Mouse (Mus musculus) neural tube, embryonic 14.5 days (tissue): ENCODE measurements around the gene Atp8a1. TPM values are rescaled to one million over a fixed set of nuclear protein-coding genes. Genes with fewer than 3 reads are reported as not detected.

ENCODE experiments used
- ATAC-seq: fragments of 200-750 bp; cut with Nextera tagmentation; 2 replicates; pipeline ENCODE4 v1.8.0; 2017; ENCODE audit warnings: low read depth, mild to moderate bottlenecking, moderate TSS enrichment, moderate library complexity
- H3K27ac ChIP-seq: fragments of 300-500 bp; sonication (generic); 2 replicates; pipeline ENCODE4 v1.5.1; 2014; ENCODE audit warnings: low read depth, mild to moderate bottlenecking, control low read depth, low read length, moderate library complexity, mixed read lengths
- H3K27me3 ChIP-seq: fragments of 300-500 bp; sonication (generic); 2 replicates; pipeline ENCODE4 v1.6.1; 2014; ENCODE audit warnings: low read length; ENCODE audit not compliant: control insufficient read depth, insufficient read depth
- H3K36me3 ChIP-seq: fragments of 300-500 bp; sonication (generic); 2 replicates; pipeline ENCODE4 v1.6.1; 2014; ENCODE audit warnings: low read length, mixed read lengths; ENCODE audit not compliant: control insufficient read depth, insufficient read depth
- H3K4me1 ChIP-seq: fragments of 300-500 bp; sonication (generic); 2 replicates; pipeline ENCODE4 v1.6.1; 2014; ENCODE audit warnings: low read length; ENCODE audit not compliant: control insufficient read depth, insufficient read depth
- H3K4me2 ChIP-seq: fragments of 300-500 bp; sonication (generic); 2 replicates; pipeline ENCODE4 v1.6.1; 2014; ENCODE audit warnings: mild to moderate bottlenecking, low read depth, low read length, control low read depth
- H3K4me3 ChIP-seq: fragments of 300-500 bp; sonication (generic); 2 replicates; pipeline ENCODE4 v1.5.1; 2014; ENCODE audit warnings: low read depth, low read length, control low read depth, mixed read lengths
- H3K9ac ChIP-seq: fragments of 300-500 bp; sonication (generic); replicated peaks from 2 replicates; pipeline ENCODE4 v1.6.1; 2014; ENCODE audit warnings: low read depth, mild to moderate bottlenecking, control low read depth, low read length, mixed read lengths
- H3K9me3 ChIP-seq: fragments of 300-500 bp; sonication (generic); 2 replicates; pipeline ENCODE4 v1.6.1; 2016; ENCODE audit warnings: low read length; ENCODE audit not compliant: control insufficient read depth
- WGBS: fragments of 180-500 bp; shearing (Covaris S2); extraction: QIAGEN DNeasy Blood & Tissue Kit; methylation state at CpG from one replicate; pipeline ENCODE4 v1.1.7; 2014; 5-methylcytosine and 5-hydroxymethylcytosine counted together
- polyA plus RNA-seq: library from polyadenylated mRNA; unstranded; fragments of >200 nt; fragmentation: Nextera tagmentation; extraction: Ambion mirVana; gene quantifications from 2 replicates; pipeline ENCODE4 v1.2.1, GENCODE M21; 2014

Atp8a1 gene
- polyA plus RNA-seq, 1 experiment from 2014 or later, result 72.6 TPM

- Histone ChIP-seq H3K4me2 (no peak overlapping the region), H3K27me3 (no peaks in the 10 kb centered on the region), H3K4me1 (no peaks in the 10 kb centered on the region; the same call in 1 of the 2 replicates), H3K36me3 (peaks cover 6% of the 10 kb centered on the region; the same call in 1 of the 2 replicates), H3K27ac (no peak overlapping the region), H3K9ac (no peak overlapping the region), H3K9me3 (no peaks in the 10 kb centered on the region), H3K4me3 (no peak overlapping the region)
- WGBS, result 19% methylated on average over 6 of the region's 6 CpGs
- no peak for ATAC-seq
These were observed 91.1 kb downstream of the Atp8a1 start for GRCm38 (mm10) chr5:67756138-67756537.

GRCm38 (mm10) chr5:67753057-67753456 lies 94.2 kb downstream of the Atp8a1 start:
- 22% methylated on average over 2 of the region's 2 CpGs for WGBS
- peak; percentile 57 for ATAC-seq
- Histone ChIP-seq H3K9ac (no peak overlapping the region), H3K27ac (no peak overlapping the region), H3K4me2 (no peak overlapping the region), H3K9me3 (no peaks in the 10 kb centered on the region), H3K4me3 (no peak overlapping the region), H3K36me3 (peaks cover 8% of the 10 kb centered on the region; the same call in 1 of the 2 replicates), H3K4me1 (no peaks in the 10 kb centered on the region; the same call in 1 of the 2 replicates), H3K27me3 (no peaks in the 10 kb centered on the region)

- no peaks in the 10 kb centered on the region; the same call in 1 of the 2 replicates for H3K4me1 ChIP-seq
- no peaks in the 10 kb centered on the region for H3K27me3 ChIP-seq
- H3K36me3 ChIP-seq, result peaks cover 8% of the 10 kb centered on the region; the same call in 1 of the 2 replicates
- ATAC-seq, result peak; percentile 65
- no peak overlapping the region for H3K4me3 ChIP-seq
- no peaks in the 10 kb centered on the region for H3K9me3 ChIP-seq
- H3K27ac ChIP-seq, result no peak overlapping the region
- no peak overlapping the region for H3K9ac ChIP-seq
- no peak overlapping the region; the same call in 1 of the 2 replicates for H3K4me2 ChIP-seq
- WGBS, result 24% methylated on average over 10 of the region's 10 CpGs
These were observed 94.6 kb downstream of the Atp8a1 start for GRCm38 (mm10) chr5:67752629-67753028.

DNA sequence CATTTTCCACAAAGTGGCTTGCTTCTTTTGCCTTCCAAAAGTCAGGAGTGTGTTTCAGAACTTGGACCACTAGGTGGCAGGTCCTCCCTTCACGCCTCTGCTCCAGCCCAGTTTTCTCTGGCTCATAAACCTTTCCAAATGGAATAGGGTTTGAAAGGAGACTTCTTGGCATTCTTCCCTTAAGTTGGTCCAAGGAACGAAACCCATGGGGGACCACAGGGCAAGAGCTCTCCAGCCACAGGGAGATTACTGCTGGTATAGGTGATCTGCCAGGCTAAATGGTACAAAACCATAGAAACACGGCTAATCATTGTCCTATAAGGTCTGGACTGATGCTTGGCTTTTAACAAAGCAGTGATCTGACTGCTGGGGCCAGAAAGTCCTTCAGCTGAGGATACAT lies 95.2 kb downstream of the Atp8a1 start:
- Histone ChIP-seq H3K9me3 (no peaks in the 10 kb centered on the region), H3K4me2 (peak overlapping the region; percentile 5; the same call in 1 of the 2 replicates), H3K9ac (no peak overlapping the region), H3K27ac (peak overlapping the region; percentile 22; the same call in 1 of the 2 replicates), H3K36me3 (peaks cover 11% of the 10 kb centered on the region; the same call in 1 of the 2 replicates), H3K27me3 (no peaks in the 10 kb centered on the region), H3K4me1 (no peaks in the 10 kb centered on the region; the same call in 1 of the 2 replicates), H3K4me3 (no peak overlapping the region)
- ATAC-seq, result peak; percentile 76
- WGBS, result 19% methylated on average over 3 of the region's 3 CpGs

GRCm38 (mm10) chr5:67739261-67739660 lies 108.0 kb downstream of the Atp8a1 start:
- WGBS, result 91% methylated on average over 3 of the region's 3 CpGs
- no peak overlapping the region for H3K27ac ChIP-seq
- H3K27me3 ChIP-seq, result no peaks in the 10 kb centered on the region
- H3K4me3 ChIP-seq, result no peak overlapping the region
- H3K4me1 ChIP-seq, result no peaks in the 10 kb centered on the region
- ATAC-seq, result no peak
- no peak overlapping the region for H3K9ac ChIP-seq
- no peaks in the 10 kb centered on the region for H3K9me3 ChIP-seq
- H3K4me2 ChIP-seq, result no peak overlapping the region
- no peaks in the 10 kb centered on the region; the same call in 1 of the 2 replicates for H3K36me3 ChIP-seq

- no peaks in the 10 kb centered on the region for H3K27me3 ChIP-seq
- no peaks in the 10 kb centered on the region for H3K9me3 ChIP-seq
- no peaks in the 10 kb centered on the region for H3K4me1 ChIP-seq
- no peaks in the 10 kb centered on the region; the same call in 1 of the 2 replicates for H3K36me3 ChIP-seq
- no peak for ATAC-seq
- no peak overlapping the region for H3K4me3 ChIP-seq
- H3K9ac ChIP-seq, result no peak overlapping the region
- no peak overlapping the region for H3K4me2 ChIP-seq
- no peak overlapping the region for H3K27ac ChIP-seq
- WGBS, result 78% methylated on average over 10 of the region's 10 CpGs
These were observed 109.1 kb downstream of the Atp8a1 start for GRCm38 (mm10) chr5:67738133-67738532.

DNA sequence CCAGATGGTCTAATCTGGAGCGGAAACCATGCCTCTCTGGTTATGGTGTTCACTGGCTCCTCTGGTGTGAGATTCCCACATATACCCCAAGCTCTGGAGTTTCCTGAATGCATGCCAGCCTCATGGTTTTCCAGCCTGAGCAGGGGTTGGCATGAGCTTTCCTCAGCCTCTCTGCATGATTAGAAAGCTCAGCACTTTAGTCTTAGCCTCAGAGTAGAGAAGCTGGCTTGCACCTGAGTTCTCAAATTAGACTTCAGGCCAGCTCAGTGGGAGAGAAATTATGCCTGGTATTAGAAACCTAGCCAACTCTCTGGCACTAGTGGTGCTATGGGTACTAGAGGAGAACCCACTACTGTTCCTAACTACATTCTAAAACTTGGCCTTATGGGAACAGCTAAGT lies 111.5 kb downstream of the Atp8a1 start:
- no peaks in the 10 kb centered on the region for H3K4me1 ChIP-seq
- no peaks in the 10 kb centered on the region for H3K9me3 ChIP-seq
- no peak overlapping the region for H3K9ac ChIP-seq
- 97% methylated on average over 1 of the region's 1 CpGs for WGBS
- H3K27me3 ChIP-seq, result no peaks in the 10 kb centered on the region
- ATAC-seq, result no peak
- H3K27ac ChIP-seq, result no peak overlapping the region
- H3K4me2 ChIP-seq, result no peak overlapping the region
- H3K36me3 ChIP-seq, result no peaks in the 10 kb centered on the region
- H3K4me3 ChIP-seq, result no peak overlapping the region

- Histone ChIP-seq H3K4me2 (no peak overlapping the region), H3K27me3 (no peaks in the 10 kb centered on the region), H3K4me3 (no peak overlapping the region), H3K4me1 (no peaks in the 10 kb centered on the region), H3K36me3 (peaks cover 4% of the 10 kb centered on the region; the same call in 1 of the 2 replicates), H3K9me3 (no peaks in the 10 kb centered on the region), H3K9ac (no peak overlapping the region), H3K27ac (no peak overlapping the region)
- WGBS, result 69% methylated on average over 9 of the region's 9 CpGs
- no peak for ATAC-seq
These were observed 113.5 kb downstream of the Atp8a1 start for GRCm38 (mm10) chr5:67733551-67734258.

DNA sequence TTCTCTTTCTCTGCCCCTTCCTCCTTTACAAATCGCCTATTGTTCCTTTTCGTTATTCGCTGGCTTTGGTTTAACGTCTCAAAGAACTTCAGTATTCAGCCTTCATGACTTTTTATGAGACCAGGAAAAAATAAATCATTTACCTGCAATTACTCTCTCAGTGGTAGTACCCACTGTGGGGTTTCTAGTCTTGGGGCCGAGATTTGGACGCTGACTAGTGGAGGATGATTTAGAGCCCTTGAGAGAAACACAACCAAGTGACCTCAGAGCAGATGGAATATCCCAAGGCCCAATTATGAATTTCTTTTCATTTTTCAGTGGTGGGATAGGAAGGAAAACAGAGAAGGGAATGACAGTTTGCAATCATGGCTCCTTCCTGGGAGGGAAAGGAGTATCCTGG lies 114.1 kb downstream of the Atp8a1 start:
- no peak for ATAC-seq
- H3K4me2 ChIP-seq, result no peak overlapping the region
- H3K9ac ChIP-seq, result no peak overlapping the region
- peaks cover 4% of the 10 kb centered on the region; the same call in 1 of the 2 replicates for H3K36me3 ChIP-seq
- no peak overlapping the region for H3K4me3 ChIP-seq
- no peaks in the 10 kb centered on the region for H3K27me3 ChIP-seq
- H3K9me3 ChIP-seq, result no peaks in the 10 kb centered on the region
- no peaks in the 10 kb centered on the region for H3K4me1 ChIP-seq
- H3K27ac ChIP-seq, result no peak overlapping the region
- WGBS, result 46% methylated on average over 6 of the region's 6 CpGs
